Mouse (Mus musculus) cerebellum, adult 2 months (tissue): ENCODE measurements around the gene Rasl11b. TPM values are rescaled to one million over a fixed set of nuclear protein-coding genes. Genes with fewer than 3 reads are reported as not detected.

Experiments used
- DNase-seq, 2 experiments: peaks; one replicate each; pipeline ENCODE4 v3.0.0; 2021
- H3K27ac ChIP-seq: fragments of 200-500 bp; 2 replicates; pipeline ENCODE4 v1.5.1; 2012; ENCODE audit warnings: low read length, control low read depth, inconsistent platforms; ENCODE audit not compliant: insufficient read depth
- H3K27me3 ChIP-seq: fragments of 200-500 bp; 2 replicates; pipeline ENCODE4 v1.6.1; 2012; ENCODE audit warnings: inconsistent platforms, mild to moderate bottlenecking, low read length, moderate library complexity; ENCODE audit not compliant: control insufficient read depth, insufficient read depth
- H3K4me1 ChIP-seq: fragments of 200-500 bp; 2 replicates; pipeline ENCODE4 v1.6.1; 2011; ENCODE audit warnings: low read length; ENCODE audit not compliant: control insufficient read depth, insufficient read depth
- H3K4me3 ChIP-seq: fragments of 200-500 bp; replicated peaks from 2 replicates; pipeline ENCODE3; 2011; ENCODE audit warnings: mild to moderate bottlenecking, low read depth, low read length, control low read depth; ENCODE audit not compliant: insufficient read depth
- CTCF ChIP-seq: fragments of 200-500 bp; IDR thresholded peaks from 2 replicates; pipeline ENCODE4 v1.5.1; 2011; ENCODE audit warnings: low read depth, mild to moderate bottlenecking, control low read depth, low read length, moderate library complexity, borderline replicate concordance; ENCODE audit not compliant: insufficient read depth
- POLR2A ChIP-seq: fragments of 200-500 bp; IDR thresholded peaks from 2 replicates; pipeline ENCODE4 v1.6.1; 2011; ENCODE audit warnings: low read length, control low read depth, borderline replicate concordance; ENCODE audit not compliant: insufficient read depth
- WGBS: fragments of 180-500 bp; shearing (Covaris S2); methylation state at CpG from one replicate; pipeline ENCODE4 v1.1.7; 2018; 5-methylcytosine and 5-hydroxymethylcytosine counted together
- polyA plus RNA-seq: library from polyadenylated mRNA; depleted of rRNA; stranded (reverse); fragments of >200 nt; gene quantifications from 2 replicates; pipeline ENCODE4 v1.2.3, GENCODE M21; 2012; rRNA removed

Gene Rasl11b
- polyA plus RNA-seq = 40.7 and 44.3 TPM in 2 replicates

DNA sequence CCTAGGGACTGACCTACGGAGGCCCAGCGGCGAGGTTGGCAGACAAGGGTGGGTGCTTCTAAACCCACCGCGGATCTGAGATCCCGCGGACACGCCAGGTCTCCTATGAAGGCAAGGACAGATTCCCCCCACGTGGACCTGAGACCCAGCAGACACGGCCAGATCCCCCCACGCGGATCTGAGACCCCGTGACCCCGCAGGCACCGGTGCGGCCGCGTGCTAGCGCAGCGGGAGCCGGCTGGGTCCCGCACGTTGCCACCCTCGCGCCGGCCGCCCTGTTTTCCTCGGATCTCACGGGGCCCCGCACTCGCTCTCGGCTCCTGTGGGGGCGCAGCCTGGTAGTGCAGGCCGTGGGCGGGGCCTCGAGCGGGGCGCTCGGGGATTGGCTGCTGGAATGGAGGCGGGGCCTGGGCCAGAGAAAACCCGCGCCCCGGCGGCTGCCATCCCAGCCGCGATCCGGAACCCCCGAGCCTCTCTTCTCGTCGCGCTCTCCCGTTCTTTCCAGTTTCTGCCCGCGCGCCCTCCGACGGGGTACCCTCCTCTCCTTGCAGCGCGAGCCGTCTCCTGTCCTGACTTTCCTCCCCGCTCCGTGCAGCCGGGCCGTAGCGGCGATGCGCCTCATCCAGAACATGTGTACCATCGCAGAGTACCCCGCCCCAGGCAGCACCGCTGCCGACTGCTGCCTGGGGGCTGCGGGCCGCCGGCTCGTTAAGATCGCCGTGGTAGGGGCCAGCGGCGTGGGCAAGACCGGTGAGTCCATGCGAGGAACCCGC lies at the start of gene Rasl11b:
Gene Rasl11b, plus strand, starts transcription at position 446 of the 773 bp plus-strand sequence.
- under 1% methylated on average over 81 of the region's 82 CpGs for WGBS
- H3K27me3 ChIP-seq = no peaks in the 10 kb centered on the region
- DNase-seq = peak; percentile 93
- TF ChIP-seq CTCF (peak; percentile 5; the same call in 1 of the 2 replicates), POLR2A (peak; percentile 89)
- peak within 1 kb of the TSS; percentile 95 for H3K4me3 ChIP-seq
- no peaks in the 10 kb centered on the region; the same call in 1 of the 2 replicates for H3K4me1 ChIP-seq
- H3K27ac ChIP-seq = peak within 1 kb of the TSS; percentile 9; the same call in 1 of the 2 replicates

DNA sequence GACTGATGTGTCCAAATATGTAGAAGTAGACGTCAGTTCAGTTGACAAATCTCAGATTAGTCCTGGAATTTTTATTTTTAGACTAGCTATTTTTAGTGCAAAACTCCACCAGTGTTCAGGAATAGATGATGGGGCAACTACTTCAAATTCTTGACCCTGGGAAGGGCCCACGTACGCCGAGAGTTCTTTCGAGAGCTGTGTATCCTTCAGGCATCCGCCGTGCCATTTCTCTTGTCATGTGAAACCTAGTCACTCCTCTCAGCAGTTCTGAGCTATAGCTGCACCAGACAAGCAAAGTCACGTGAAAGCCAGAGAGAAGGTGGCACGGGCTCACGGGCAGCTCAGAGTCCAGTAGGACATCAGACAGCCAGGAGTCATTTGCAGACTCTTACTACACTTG lies 47.5 kb upstream of the Rasl11b start:
- WGBS = 90% methylated on average over 10 of the region's 10 CpGs
- no peaks in the 10 kb centered on the region for H3K4me1 ChIP-seq
- H3K4me3 ChIP-seq = no peak overlapping the region
- H3K27me3 ChIP-seq = no peaks in the 10 kb centered on the region
- H3K27ac ChIP-seq = no peak overlapping the region
- TF ChIP-seq CTCF (no peak), POLR2A (no peak)
- no peak for DNase-seq

DNA sequence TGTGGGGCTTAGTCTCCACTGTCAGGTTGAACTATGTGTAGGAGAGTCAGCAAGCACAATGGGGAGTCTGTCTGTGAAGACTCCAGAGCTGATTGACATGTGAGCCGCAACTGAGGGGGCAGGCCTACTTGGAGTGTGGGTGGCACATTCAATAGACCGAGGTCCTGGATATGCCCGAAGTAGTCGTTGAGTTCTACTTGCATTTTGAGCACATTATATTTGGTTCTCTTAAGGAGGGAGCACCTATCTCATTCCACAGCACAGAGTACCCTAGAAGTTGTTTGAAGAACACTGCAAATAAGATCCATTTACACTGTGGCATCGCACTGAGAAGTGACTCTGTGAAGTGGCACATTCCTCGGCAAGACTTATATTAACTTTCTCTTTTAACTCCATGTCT lies 45.1 kb upstream of the Rasl11b start:
- TF ChIP-seq POLR2A = no peak
- TF ChIP-seq CTCF = no peak
- 85% methylated on average over 6 of the region's 6 CpGs for WGBS
- DNase-seq = no peak
- no peaks in the 10 kb centered on the region for H3K4me1 ChIP-seq
- no peak overlapping the region for H3K4me3 ChIP-seq
- H3K27ac ChIP-seq = no peak overlapping the region
- no peaks in the 10 kb centered on the region for H3K27me3 ChIP-seq

- Histone ChIP-seq H3K4me1 (peaks cover 6% of the 10 kb centered on the region), H3K27me3 (no peaks in the 10 kb centered on the region), H3K4me3 (no peak overlapping the region), H3K27ac (no peak overlapping the region)
- TF ChIP-seq CTCF = no peak
- no peak for TF ChIP-seq POLR2A
- 89% methylated on average over 11 of the region's 11 CpGs for WGBS
- DNase-seq = no peak
Measured at GRCm38 (mm10) chr5:74151774-74152173, 43.3 kb upstream of the Rasl11b start.

- 22% methylated on average over 7 of the region's 7 CpGs for WGBS
- H3K27me3 ChIP-seq = no peaks in the 10 kb centered on the region
- H3K27ac ChIP-seq = no peak overlapping the region
- H3K4me1 ChIP-seq = peaks cover 6% of the 10 kb centered on the region
- no peak for TF ChIP-seq POLR2A
- no peak for TF ChIP-seq CTCF
- no peak for DNase-seq
- no peak overlapping the region for H3K4me3 ChIP-seq
Measured at GRCm38 (mm10) chr5:74155860-74156351, 39.2 kb upstream of the Rasl11b start.

DNA sequence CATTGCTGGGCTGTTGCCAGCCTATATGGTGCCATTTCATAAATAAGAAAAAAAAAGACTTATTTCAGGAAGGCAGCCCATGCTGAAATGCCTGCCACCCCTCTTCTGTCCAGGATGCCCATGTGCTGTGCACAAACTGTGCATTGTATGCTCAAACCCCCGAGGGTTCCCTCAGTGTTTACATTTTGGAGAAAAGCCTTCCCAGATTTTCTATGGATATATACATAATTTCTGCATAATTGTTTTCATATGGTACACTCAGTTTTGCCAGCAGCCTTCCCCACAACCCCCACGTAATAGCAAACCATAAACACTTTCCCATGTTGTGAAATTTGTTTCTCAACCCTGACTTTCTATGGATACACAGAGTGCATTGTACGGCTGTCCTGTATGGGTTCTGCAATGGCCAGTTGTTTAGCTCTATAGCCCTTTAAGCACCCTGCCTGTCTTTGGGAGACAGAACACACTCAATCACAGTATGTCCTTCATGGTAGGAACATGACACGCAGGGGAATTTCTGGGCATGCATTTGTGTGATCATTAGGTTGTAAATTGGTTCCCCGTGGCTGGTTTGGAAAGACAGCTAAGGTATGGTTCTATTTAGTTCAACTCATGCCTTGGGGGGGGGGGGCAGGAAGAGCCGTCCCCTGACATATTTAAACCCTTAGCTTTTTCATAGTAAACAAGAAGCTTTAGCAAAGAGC lies 36.0 kb upstream of the Rasl11b start:
- no peaks in the 10 kb centered on the region for H3K27me3 ChIP-seq
- H3K4me3 ChIP-seq = no peak overlapping the region
- no peak overlapping the region for H3K27ac ChIP-seq
- 93% methylated on average over 6 of the region's 6 CpGs for WGBS
- peaks cover 10% of the 10 kb centered on the region for H3K4me1 ChIP-seq
- TF ChIP-seq POLR2A = no peak
- no peak for TF ChIP-seq CTCF
- DNase-seq = no peak

- DNase-seq = no peak
- Histone ChIP-seq H3K27me3 (no peaks in the 10 kb centered on the region), H3K4me3 (no peak overlapping the region), H3K4me1 (peaks cover 10% of the 10 kb centered on the region), H3K27ac (no peak overlapping the region)
- WGBS = 77% methylated on average over 7 of the region's 7 CpGs
- no peak for TF ChIP-seq POLR2A
- TF ChIP-seq CTCF = no peak
Measured at GRCm38 (mm10) chr5:74159906-74160305, 35.2 kb upstream of the Rasl11b start.
